Comparison of ENCODE assay signal across 8 mouse cellular contexts in the genomic region with DNA sequence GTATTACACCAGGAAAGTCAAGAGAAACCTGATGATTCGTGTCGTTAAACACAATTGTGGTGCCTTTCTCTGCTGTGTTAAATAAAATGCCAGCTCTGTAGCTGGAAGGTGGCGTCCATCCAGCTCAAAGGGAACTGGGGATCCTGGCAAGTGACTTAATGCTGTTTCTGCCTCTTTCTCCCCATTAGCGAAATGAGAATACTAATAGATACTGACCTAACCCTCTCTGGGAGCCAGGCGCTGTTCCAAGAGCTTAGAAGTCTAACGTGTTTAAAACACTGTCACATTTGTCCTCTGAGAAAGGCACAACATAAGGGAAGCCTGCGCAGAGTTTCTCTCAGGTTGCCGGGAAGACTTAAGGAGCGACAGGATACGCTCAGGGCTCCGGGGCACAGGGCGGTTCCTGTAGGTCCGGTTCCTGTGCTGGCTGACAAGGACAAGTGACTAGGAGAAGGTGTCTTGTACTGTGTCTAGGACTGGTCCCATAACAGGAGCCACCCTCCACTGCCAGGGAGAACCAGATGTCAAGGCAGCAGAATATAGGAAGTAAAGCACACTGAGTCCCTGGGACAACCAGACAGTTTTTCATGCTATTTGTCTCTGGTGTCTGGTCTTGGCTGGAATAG.
DNase-seq lines count a peak whose midpoint lies in the region; ATAC-seq and TF ChIP-seq lines count a peak whose summit lies in the region.

No protein-coding gene starts in this region.

- no peak for TF ChIP-seq POLR2A in heart, adult 2 months (IDR thresholded peaks at IDR 0.05; ENCODE audit: insufficient read depth, low read depth, low read length)

- peak overlapping the region; percentile 44 for H3K4me2 ChIP-seq in heart, embryonic 14.5 days (ENCODE audit: low read length)
- no peak overlapping the region for H3K4me2 ChIP-seq in liver, embryonic 12.5 days

- peak overlapping the region; percentile 34 for H3ac ChIP-seq in C2C12 (ENCODE audit: control insufficient read depth, insufficient read length, low read depth)

- no peak for TF ChIP-seq CTCF in heart, adult 2 months (IDR thresholded peaks at IDR 0.05)
- TF ChIP-seq CTCF in C2C12 (IDR thresholded peaks at IDR 0.05; ENCODE audit: control insufficient read depth, insufficient read depth, insufficient read length), result no peak

- TF ChIP-seq EP300 in heart, adult 2 months (IDR thresholded peaks at IDR 0.05; ENCODE audit: insufficient read depth, low read depth, low read length), result no peak

- no peak for ATAC-seq in heart, embryonic 14.5 days (ENCODE audit: insufficient number of reproducible peaks, insufficient read depth, low FRiP score, low read depth)
- no peak for ATAC-seq in liver, embryonic 12.5 days

- H3K27ac ChIP-seq in heart, embryonic 14.5 days (replicated peaks in 1 of 2; ENCODE audit: control insufficient read depth in 1 of 2, insufficient read depth in 1 of 2, low read depth in 2 of 2, low read length in 2 of 2), result peak overlapping the region; percentile 10 to 24; a peak in 3 of 4 replicates
- no peak overlapping the region for H3K27ac ChIP-seq in heart, adult 2 months
- H3K27ac ChIP-seq in liver, embryonic 12.5 days, result no peak overlapping the region

- H3K4me3 ChIP-seq in heart, embryonic 14.5 days (ENCODE audit: control insufficient read depth in 1 of 2, insufficient read depth in 1 of 2, low read depth in 1 of 2, low read length in 2 of 2), result no peak overlapping the region
- no peak overlapping the region for H3K4me3 ChIP-seq in heart, adult 2 months
- H3K4me3 ChIP-seq in C2C12 (ENCODE audit: insufficient read depth, poor library complexity, severe bottlenecking), result no peak overlapping the region
- no peak overlapping the region for H3K4me3 ChIP-seq in liver, embryonic 12.5 days

- no peaks in the 10 kb centered on the region for H3K79me2 ChIP-seq in heart, adult 2 months (replicated peaks; ENCODE audit: control insufficient read depth, insufficient read depth, low read length)
- no peaks in the 10 kb centered on the region for H3K79me2 ChIP-seq in C2C12 (ENCODE audit: control insufficient read depth, insufficient read depth)

- H3K4me1 ChIP-seq in heart, embryonic 14.5 days (ENCODE audit: control insufficient read depth in 2 of 2, insufficient read depth in 2 of 2, low read length in 2 of 2), result peaks cover 20% of the 10 kb centered on the region in 2 experiments
- H3K4me1 ChIP-seq in heart, adult 2 months (ENCODE audit: control insufficient read depth, insufficient read depth, low read length), result 0 out of 2 replicates have a peak, but pooled peaks cover 1% of the 10 kb centered on the region
- 0 out of 2 replicates have a peak, but pooled peaks cover 4% of the 10 kb centered on the region for H3K4me1 ChIP-seq in liver, embryonic 12.5 days

- intact Hi-C loops in heart, adult 2 months (cut with DNase I), result no loop called here
- intact Hi-C loops in left cerebral cortex, postnatal 4 days (cut with DNase I), result loop anchor here (5.0 to 10.0 kb wide), 2 partner anchors 37 to 75 kb away; a partner anchor contains a TSS

- no peak for DNase-seq in heart, adult 2 months
- peak; percentile 49 to 55 for DNase-seq in cerebellum, postnatal 14 days
- DNase-seq in left cerebral cortex, postnatal 4 days, result peak; percentile 64
- no peak for DNase-seq in gastrocnemius, postnatal 10 days
- DNase-seq in embryo, embryonic 11 days, result no peak

- H3K27me3 ChIP-seq in heart, embryonic 14.5 days (ENCODE audit: control insufficient read depth, insufficient read depth, low read length), result no peaks in the 10 kb centered on the region
- no peaks in the 10 kb centered on the region for H3K27me3 ChIP-seq in heart, adult 2 months (ENCODE audit: control insufficient read depth, insufficient read depth, low read length)
- H3K27me3 ChIP-seq in C2C12 (ENCODE audit: control insufficient read depth, insufficient read depth, insufficient read length), result no peaks in the 10 kb centered on the region
- peaks cover 41% of the 10 kb centered on the region for H3K27me3 ChIP-seq in liver, embryonic 12.5 days (replicated peaks)

- H3K79me3 ChIP-seq in C2C12 (ENCODE audit: low read depth), result no peaks in the 10 kb centered on the region

- H3K36me3 ChIP-seq in heart, embryonic 14.5 days (ENCODE audit: control insufficient read depth, insufficient read depth, low read length), result no peaks in the 10 kb centered on the region
- no peaks in the 10 kb centered on the region for H3K36me3 ChIP-seq in heart, adult 2 months (ENCODE audit: control insufficient read depth, insufficient read depth, low read length)
- H3K36me3 ChIP-seq in C2C12 (ENCODE audit: control insufficient read depth, insufficient read depth), result no peaks in the 10 kb centered on the region
- H3K36me3 ChIP-seq in liver, embryonic 12.5 days, result no peaks in the 10 kb centered on the region

- whole genome bisulfite sequencing in heart, embryonic 14.5 days, result 54% methylated on average over 13 of the region's 13 CpGs
- WGBS in heart, adult 2 months, result 40% methylated on average over 13 of the region's 13 CpGs
- WGBS in liver, embryonic 12.5 days (ENCODE audit: insufficient replicate concordance), result 57% methylated on average over 13 of the region's 13 CpGs

- no peaks in the 10 kb centered on the region for H3K9me3 ChIP-seq in heart, embryonic 14.5 days (ENCODE audit: control insufficient read depth, low read length)
- no peaks in the 10 kb centered on the region for H3K9me3 ChIP-seq in liver, embryonic 12.5 days (replicated peaks)

- H3K9ac ChIP-seq in heart, embryonic 14.5 days (ENCODE audit: low read length), result peak overlapping the region; percentile 42; the same call in 1 of the 2 replicates
- no peak overlapping the region for H3K9ac ChIP-seq in heart, adult 2 months (ENCODE audit: low read depth, low read length)
- no peak overlapping the region for H3K9ac ChIP-seq in liver, embryonic 12.5 days

TF ChIP-seq in C2C12, 6 proteins besides CTCF, POLR2A, EP300 and RAD21:
- TF ChIP-seq CEBPB (IDR thresholded peaks at IDR 0.05; ENCODE audit: low read depth) (no peak), FOSL1 (IDR thresholded peaks at IDR 0.05; ENCODE audit: insufficient read depth, low read length, poor library complexity, severe bottlenecking) (no peak), MAX (IDR thresholded peaks at IDR 0.05) (no peak), MYOD1 (IDR thresholded peaks at IDR 0.05; ENCODE audit: control insufficient read depth, insufficient read length, low read depth) (no peak), USF1 (IDR thresholded peaks at IDR 0.05; ENCODE audit: low read depth) (no peak), MYOG (IDR thresholded peaks at IDR 0.05; ENCODE audit: control insufficient read depth, extremely low read depth, insufficient read length) (no peak)

Comparison
In these comparisons a context has a peak if more than half of its experiments do, and no peak if none do; other contexts are left out.
1. H3K27ac ChIP-seq: peak in heart, embryonic 14.5 days (2 of 2); none in heart, adult 2 months (single experiment) and liver, embryonic 12.5 days (single experiment).
2. DNase-seq: peak in cerebellum, postnatal 14 days (2 of 2) and left cerebral cortex, postnatal 4 days (single experiment); none in heart, adult 2 months (0 of 2), gastrocnemius, postnatal 10 days (single experiment) and embryo, embryonic 11 days (single experiment).